Mouse (Mus musculus): ENCODE results near the gene Slco6c1. TPM values are rescaled to one million over a fixed set of nuclear protein-coding genes. Genes with fewer than 3 reads are reported as not detected.

Gene Slco6c1
- polyA plus RNA-seq (2014; fragmentation: Nextera tagmentation; extraction: Ambion mirVana) = not detected in 2 replicates

- no peak for ATAC-seq (replicated peaks; ENCODE audit: insufficient number of reproducible peaks, low FRiP score, low TSS enrichment)
- no peaks in the 10 kb centered on the region for H3K9me3 ChIP-seq (replicated peaks; ENCODE audit: control insufficient read depth, low read length)
- H3K4me3 ChIP-seq (ENCODE audit: low read depth, low read length) = no peak within 1 kb of the TSS
- no peaks in the 10 kb centered on the region for H3K27me3 ChIP-seq (ENCODE audit: control insufficient read depth, insufficient read depth, low read length)
- no peak within 1 kb of the TSS for H3K9ac ChIP-seq (ENCODE audit: low read depth, low read length)
- WGBS (ENCODE audit: insufficient replicate concordance) = 84% methylated on average over 6 of the region's 6 CpGs
- no peak within 1 kb of the TSS for H3K27ac ChIP-seq (ENCODE audit: low read depth, low read length)
- H3K36me3 ChIP-seq (ENCODE audit: control insufficient read depth, insufficient read depth, low read length) = no peaks in the 10 kb centered on the region
- no peaks in the 10 kb centered on the region for H3K4me1 ChIP-seq (ENCODE audit: control insufficient read depth, insufficient read depth, low read length)
- H3K4me2 ChIP-seq = no peak within 1 kb of the TSS
These were observed at the start of gene Slco6c1 for GRCm38 (mm10) chr1:97128201-97128600. Gene Slco6c1, minus strand, starts transcription at chr1:97128301.

GRCm38 (mm10) chr1:97038982-97039381, 89.1 kb downstream of the Slco6c1 start:
- WGBS (ENCODE audit: insufficient replicate concordance) = 44% methylated on average over 1 of the region's 1 CpGs
- H3K4me1 ChIP-seq (ENCODE audit: control insufficient read depth, insufficient read depth, low read length) = no peaks in the 10 kb centered on the region
- no peaks in the 10 kb centered on the region for H3K9me3 ChIP-seq (replicated peaks; ENCODE audit: control insufficient read depth, low read length)
- H3K9ac ChIP-seq (ENCODE audit: low read depth, low read length) = no peak overlapping the region
- ATAC-seq (replicated peaks; ENCODE audit: insufficient number of reproducible peaks, low FRiP score, low TSS enrichment) = no peak
- H3K27ac ChIP-seq (ENCODE audit: low read depth, low read length) = no peak overlapping the region
- no peak overlapping the region for H3K4me3 ChIP-seq (ENCODE audit: low read depth, low read length)
- no peaks in the 10 kb centered on the region for H3K36me3 ChIP-seq (ENCODE audit: control insufficient read depth, insufficient read depth, low read length)
- no peak overlapping the region for H3K4me2 ChIP-seq
- no peaks in the 10 kb centered on the region for H3K27me3 ChIP-seq (ENCODE audit: control insufficient read depth, insufficient read depth, low read length)

- no peaks in the 10 kb centered on the region for H3K9me3 ChIP-seq (replicated peaks; ENCODE audit: control insufficient read depth, low read length)
- no peak overlapping the region for H3K9ac ChIP-seq (ENCODE audit: low read depth, low read length)
- H3K36me3 ChIP-seq (ENCODE audit: control insufficient read depth, insufficient read depth, low read length) = no peaks in the 10 kb centered on the region
- no peak overlapping the region for H3K4me3 ChIP-seq (ENCODE audit: low read depth, low read length)
- no peak for ATAC-seq (replicated peaks; ENCODE audit: insufficient number of reproducible peaks, low FRiP score, low TSS enrichment)
- 14% methylated on average over 2 of the region's 2 CpGs for WGBS (ENCODE audit: insufficient replicate concordance)
- H3K4me1 ChIP-seq (ENCODE audit: control insufficient read depth, insufficient read depth, low read length) = no peaks in the 10 kb centered on the region
- H3K27ac ChIP-seq (ENCODE audit: low read depth, low read length) = no peak overlapping the region
- no peaks in the 10 kb centered on the region for H3K27me3 ChIP-seq (ENCODE audit: control insufficient read depth, insufficient read depth, low read length)
- H3K4me2 ChIP-seq = no peak overlapping the region
These were observed 89.6 kb downstream of the Slco6c1 start for GRCm38 (mm10) chr1:97038548-97038947.

DNA sequence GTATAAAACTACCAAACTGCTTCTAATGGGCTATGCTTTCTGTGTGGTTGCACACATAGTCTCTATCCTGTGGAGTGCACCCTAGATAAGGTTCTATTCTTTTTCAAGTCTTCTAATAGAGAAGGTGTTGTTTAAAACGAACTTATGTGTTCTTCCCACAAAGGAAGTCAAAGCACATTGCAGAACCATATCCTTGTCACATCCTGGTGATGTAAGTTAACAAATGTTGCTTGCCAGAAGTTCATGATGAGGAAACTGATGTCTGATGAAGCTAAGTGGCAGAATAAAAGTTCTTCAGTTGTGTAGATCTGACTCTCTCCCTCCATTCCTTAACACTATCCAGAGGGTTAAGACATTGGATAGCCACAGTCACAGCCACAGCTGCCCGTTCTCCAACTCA, 90.1 kb downstream of the Slco6c1 start:
- no peaks in the 10 kb centered on the region for H3K9me3 ChIP-seq (replicated peaks; ENCODE audit: control insufficient read depth, low read length)
- no peaks in the 10 kb centered on the region for H3K27me3 ChIP-seq (ENCODE audit: control insufficient read depth, insufficient read depth, low read length)
- WGBS (ENCODE audit: insufficient replicate concordance) = 57% methylated on average over 2 of the region's 2 CpGs
- H3K27ac ChIP-seq (ENCODE audit: low read depth, low read length) = no peak overlapping the region
- no peak for ATAC-seq (replicated peaks; ENCODE audit: insufficient number of reproducible peaks, low FRiP score, low TSS enrichment)
- H3K4me3 ChIP-seq (ENCODE audit: low read depth, low read length) = no peak overlapping the region
- H3K36me3 ChIP-seq (ENCODE audit: control insufficient read depth, insufficient read depth, low read length) = no peaks in the 10 kb centered on the region
- no peak overlapping the region for H3K4me2 ChIP-seq
- H3K4me1 ChIP-seq (ENCODE audit: control insufficient read depth, insufficient read depth, low read length) = no peaks in the 10 kb centered on the region
- no peak overlapping the region for H3K9ac ChIP-seq (ENCODE audit: low read depth, low read length)

- H3K9ac ChIP-seq (ENCODE audit: low read depth, low read length) = no peak overlapping the region
- H3K4me2 ChIP-seq = no peak overlapping the region
- no peak overlapping the region for H3K4me3 ChIP-seq (ENCODE audit: low read depth, low read length)
- H3K9me3 ChIP-seq (replicated peaks; ENCODE audit: control insufficient read depth, low read length) = no peaks in the 10 kb centered on the region
- no peaks in the 10 kb centered on the region for H3K27me3 ChIP-seq (ENCODE audit: control insufficient read depth, insufficient read depth, low read length)
- H3K27ac ChIP-seq (ENCODE audit: low read depth, low read length) = no peak overlapping the region
- no peaks in the 10 kb centered on the region for H3K36me3 ChIP-seq (ENCODE audit: control insufficient read depth, insufficient read depth, low read length)
- WGBS (ENCODE audit: insufficient replicate concordance) = 79% methylated on average over 2 of the region's 2 CpGs
- ATAC-seq (replicated peaks; ENCODE audit: insufficient number of reproducible peaks, low FRiP score, low TSS enrichment) = no peak
- H3K4me1 ChIP-seq (ENCODE audit: control insufficient read depth, insufficient read depth, low read length) = no peaks in the 10 kb centered on the region
These were observed 106.7 kb downstream of the Slco6c1 start for GRCm38 (mm10) chr1:97021388-97021787.

DNA sequence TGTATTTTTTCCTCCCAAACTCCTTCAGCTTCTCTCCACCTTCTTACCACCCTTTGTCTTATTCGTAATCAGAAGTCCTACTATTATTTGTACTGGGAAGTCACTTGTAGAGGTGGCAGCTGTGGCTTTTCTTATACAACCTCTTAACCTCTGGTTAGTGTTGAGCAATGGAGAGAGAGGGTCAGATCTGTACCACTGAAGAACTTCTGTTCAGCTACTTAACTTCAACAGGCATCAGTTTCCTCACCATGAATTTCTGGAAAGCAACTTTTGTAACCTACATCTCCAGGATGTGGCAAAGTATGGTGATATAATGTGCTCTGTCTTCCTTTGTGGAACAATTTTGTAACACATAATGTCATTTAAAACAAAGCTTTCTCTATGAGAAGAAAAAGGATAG, 108.7 kb downstream of the Slco6c1 start:
- no peak overlapping the region for H3K9ac ChIP-seq (ENCODE audit: low read depth, low read length)
- WGBS (ENCODE audit: insufficient replicate concordance) = 40% methylated on average over 1 of the region's 1 CpGs
- H3K4me3 ChIP-seq (ENCODE audit: low read depth, low read length) = no peak overlapping the region
- H3K4me2 ChIP-seq = no peak overlapping the region
- H3K36me3 ChIP-seq (ENCODE audit: control insufficient read depth, insufficient read depth, low read length) = no peaks in the 10 kb centered on the region
- no peak overlapping the region for H3K27ac ChIP-seq (ENCODE audit: low read depth, low read length)
- no peak for ATAC-seq (replicated peaks; ENCODE audit: insufficient number of reproducible peaks, low FRiP score, low TSS enrichment)
- H3K4me1 ChIP-seq (ENCODE audit: control insufficient read depth, insufficient read depth, low read length) = no peaks in the 10 kb centered on the region
- H3K27me3 ChIP-seq (ENCODE audit: control insufficient read depth, insufficient read depth, low read length) = no peaks in the 10 kb centered on the region
- H3K9me3 ChIP-seq (replicated peaks; ENCODE audit: control insufficient read depth, low read length) = no peaks in the 10 kb centered on the region

DNA sequence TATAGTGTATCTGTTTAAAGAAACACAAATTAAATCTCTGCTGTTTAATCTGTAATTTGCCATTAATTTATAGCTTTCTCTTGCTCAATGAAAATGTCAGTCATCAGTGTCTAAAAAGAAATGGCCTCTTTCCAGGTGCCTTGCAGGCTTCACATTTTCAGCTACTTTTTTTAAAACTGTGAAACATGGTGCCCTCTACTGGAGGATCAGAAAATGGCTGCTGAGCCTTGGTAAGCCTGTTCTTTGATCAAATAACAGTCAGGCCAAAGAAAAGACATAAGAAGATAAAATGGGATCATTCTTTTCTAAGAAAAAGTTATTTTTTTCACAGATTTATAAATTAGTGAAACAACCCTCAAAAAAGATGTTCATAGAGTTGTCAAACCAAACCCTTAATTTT, 109.1 kb downstream of the Slco6c1 start:
- ATAC-seq (replicated peaks; ENCODE audit: insufficient number of reproducible peaks, low FRiP score, low TSS enrichment) = no peak
- Histone ChIP-seq H3K9ac (ENCODE audit: low read depth, low read length) (no peak overlapping the region), H3K9me3 (replicated peaks; ENCODE audit: control insufficient read depth, low read length) (no peaks in the 10 kb centered on the region), H3K36me3 (ENCODE audit: control insufficient read depth, insufficient read depth, low read length) (no peaks in the 10 kb centered on the region), H3K4me3 (ENCODE audit: low read depth, low read length) (no peak overlapping the region), H3K27me3 (ENCODE audit: control insufficient read depth, insufficient read depth, low read length) (no peaks in the 10 kb centered on the region), H3K4me1 (ENCODE audit: control insufficient read depth, insufficient read depth, low read length) (no peaks in the 10 kb centered on the region), H3K27ac (ENCODE audit: low read depth, low read length) (no peak overlapping the region), H3K4me2 (no peak overlapping the region)
